Mouse (Mus musculus) right cerebral cortex, postnatal 4 days (tissue): ENCODE measurements around the gene Cln5.

ENCODE experiments used
- DNase-seq: peaks from one replicate; pipeline ENCODE4 v3.0.0-alpha.2; 2022

Cln5 gene

DNA sequence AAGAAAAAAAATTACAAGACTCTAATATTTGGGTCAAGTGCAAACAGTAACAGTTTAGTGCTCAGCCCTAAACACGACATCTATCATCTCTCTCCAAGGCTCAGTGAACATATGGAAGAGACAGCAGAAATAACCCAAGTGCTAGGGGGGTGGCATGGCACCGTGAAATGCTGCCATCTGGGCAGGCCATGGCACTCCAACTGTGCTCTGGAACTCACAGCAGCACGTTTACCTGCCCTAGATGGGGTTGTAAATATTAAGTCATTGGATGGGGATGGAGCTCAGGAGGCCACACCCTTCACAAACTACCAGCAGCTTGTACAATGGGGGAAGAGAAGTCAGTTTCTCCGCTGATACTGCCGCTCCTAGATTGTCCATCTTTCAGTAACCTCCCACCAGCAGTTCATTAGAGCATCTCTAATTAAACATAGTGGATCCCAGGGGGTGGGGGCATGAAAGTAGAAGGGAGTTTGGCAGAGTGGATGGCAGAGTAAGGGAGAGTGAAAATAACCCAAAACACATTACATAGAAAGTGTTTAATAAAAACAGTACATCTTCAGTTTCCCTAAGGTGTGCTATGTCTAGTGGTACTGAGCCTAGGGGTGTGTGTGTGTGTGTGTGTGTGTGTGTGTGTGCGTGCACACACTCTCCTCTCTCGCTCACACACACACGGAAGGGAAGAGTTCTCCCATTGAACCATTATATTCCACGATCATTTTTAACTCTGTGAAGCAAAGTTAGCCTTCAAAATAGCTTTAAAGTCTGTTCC is 9.4 kb downstream of the Cln5 start:
- DNase-seq: no peak

- DNase-seq: no peak
Observed at GRCm38 (mm10) chr14:103085840-103086533, 16.0 kb downstream of the Cln5 start.

- DNase-seq: no peak
Observed at GRCm38 (mm10) chr14:103086671-103087324, 16.8 kb downstream of the Cln5 start.

DNA sequence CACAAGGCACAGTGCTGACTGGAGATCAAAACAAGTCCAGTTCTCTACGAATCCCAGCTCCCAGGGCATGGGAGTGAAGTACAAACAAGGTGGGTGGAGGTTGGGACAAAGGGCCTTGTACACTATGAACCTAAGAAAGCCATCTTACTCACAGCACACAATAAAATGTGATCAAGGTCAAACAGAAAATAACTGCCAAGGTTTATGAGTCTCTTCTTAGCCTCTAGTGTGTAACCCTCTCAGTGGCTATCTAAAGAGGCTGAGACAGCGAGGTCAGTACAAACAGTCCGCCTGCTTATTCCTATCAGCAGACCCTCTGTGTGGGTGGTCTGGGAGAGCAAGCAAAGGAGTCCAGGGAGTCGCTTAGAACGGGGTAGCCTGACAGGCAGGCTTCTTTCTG is 17.8 kb downstream of the Cln5 start:
- no peak for DNase-seq

DNA sequence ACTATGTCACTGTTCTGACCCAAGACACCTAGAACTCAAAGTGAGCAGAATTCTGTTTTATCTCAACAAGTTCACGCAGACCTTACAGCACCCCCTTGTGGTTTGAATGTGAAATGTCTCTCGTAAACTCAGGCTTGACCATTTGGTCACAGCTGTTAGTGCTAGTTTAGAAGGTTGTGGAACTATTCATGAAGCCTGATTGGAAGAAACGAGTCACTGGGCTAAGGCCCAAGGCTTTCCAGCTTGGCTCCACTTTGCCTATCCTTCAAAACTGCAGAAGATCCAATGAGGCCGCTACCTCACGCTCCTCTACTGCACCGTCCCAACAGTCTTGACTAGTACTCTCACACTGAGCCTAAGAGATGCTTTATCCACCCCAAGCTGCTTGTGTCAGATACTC is 18.6 kb downstream of the Cln5 start:
- no peak for DNase-seq

DNA sequence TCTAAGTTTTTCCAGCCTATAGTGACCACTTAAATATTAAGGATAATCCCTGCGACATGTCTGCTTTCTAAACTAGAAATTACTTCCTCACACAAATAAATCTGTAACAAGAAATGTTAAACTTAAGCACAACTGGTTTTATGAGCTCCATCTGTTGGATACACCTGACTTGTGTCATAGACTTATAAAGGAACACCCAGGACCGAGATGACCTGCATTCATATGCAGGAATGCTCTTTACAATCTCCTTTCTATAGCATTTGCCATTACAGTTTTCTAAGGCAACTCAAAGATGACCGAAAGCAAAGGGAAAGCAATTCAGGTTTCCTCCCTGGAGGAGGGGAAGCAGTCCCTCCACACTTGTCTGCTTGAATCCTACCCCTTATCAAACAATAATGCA is 23.2 kb downstream of the Cln5 start:
- DNase-seq: no peak

GRCm38 (mm10) chr14:103093670-103094069 is 23.7 kb downstream of the Cln5 start:
- DNase-seq: no peak

DNA sequence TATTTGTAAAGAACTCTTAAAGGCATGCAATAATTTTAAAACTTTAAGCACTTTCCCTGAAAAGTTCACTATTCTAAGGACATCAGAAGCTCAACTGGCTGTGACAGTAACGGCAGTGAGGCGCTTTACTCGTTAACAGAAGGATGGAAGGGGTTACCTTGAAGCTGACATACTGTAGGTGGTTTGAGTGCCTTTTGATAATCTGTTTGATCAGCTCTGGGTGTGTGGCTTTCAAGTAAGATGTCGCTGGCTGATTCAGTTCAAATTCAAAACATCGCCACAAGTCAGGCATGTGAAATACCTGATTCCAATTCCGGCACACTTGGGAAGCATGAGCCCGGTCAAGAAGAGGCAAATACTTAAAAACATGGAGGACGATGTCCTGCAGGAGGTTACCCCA is 25.0 kb downstream of the Cln5 start:
- DNase-seq: no peak

DNA sequence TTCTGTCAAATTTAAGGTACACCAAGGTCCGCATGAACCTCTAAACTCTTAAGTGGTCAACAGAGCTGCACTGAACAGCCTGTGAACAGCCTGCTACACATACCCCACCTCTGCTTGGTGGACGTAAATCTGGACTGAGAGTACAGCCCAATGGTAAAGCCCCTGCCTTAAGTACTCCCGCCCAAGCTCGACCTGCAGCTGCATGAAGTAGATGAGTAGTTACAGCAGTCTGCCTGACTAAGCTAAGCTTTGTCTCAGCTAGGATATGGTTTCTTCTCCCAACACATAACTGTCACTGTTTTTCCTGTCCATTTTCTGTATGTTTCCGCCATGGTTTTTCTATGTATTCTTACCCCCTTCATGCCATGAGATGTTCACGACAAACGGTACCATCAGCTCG is 25.8 kb downstream of the Cln5 start:
- DNase-seq: no peak

GRCm38 (mm10) chr14:103096621-103097020 is 26.6 kb downstream of the Cln5 start:
- no peak for DNase-seq

GRCm38 (mm10) chr14:103098213-103098586 is 28.2 kb downstream of the Cln5 start:
- DNase-seq: no peak

GRCm38 (mm10) chr14:103098587-103099235 is 28.7 kb downstream of the Cln5 start:
- peak; percentile 79 for DNase-seq

DNA sequence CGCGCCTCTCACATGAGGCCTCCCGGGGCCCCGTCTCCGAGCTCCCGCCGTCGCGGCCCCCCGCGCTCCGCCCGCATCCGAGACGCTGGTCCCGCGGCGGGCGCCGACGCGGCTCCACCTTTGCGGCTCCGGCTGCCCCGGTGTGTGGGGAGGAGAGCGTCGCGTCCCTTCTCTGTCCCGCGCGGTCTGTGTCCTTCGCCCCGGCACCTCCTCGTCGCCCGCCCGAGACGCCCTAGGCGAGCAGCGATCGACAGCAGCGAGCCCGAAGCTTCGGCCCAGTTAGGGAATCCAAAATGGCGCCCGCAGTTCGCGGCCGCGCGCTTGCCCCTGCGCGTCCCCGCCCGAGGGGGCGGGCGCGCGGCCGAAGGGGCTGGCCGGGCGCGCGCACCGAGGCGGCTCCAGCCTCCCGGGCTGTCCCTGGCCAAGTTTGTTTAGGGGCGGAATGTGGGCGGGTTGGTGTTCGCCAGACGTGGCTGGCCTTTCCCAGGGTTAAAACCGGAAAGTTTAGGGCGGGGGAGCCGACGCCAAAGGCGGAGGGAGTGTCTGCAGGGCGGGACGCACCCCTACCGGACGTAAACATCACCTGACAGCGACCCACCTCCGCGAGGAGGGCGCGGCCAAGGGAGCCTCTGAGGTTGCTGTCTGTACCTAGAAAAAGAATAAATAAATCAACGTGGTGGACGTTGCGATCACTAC is 29.4 kb downstream of the Cln5 start, which contains the start of gene Fbxl3:
Gene Fbxl3 (minus strand): TSS at position 329 of the 696 bp plus-strand sequence.
- peak; percentile 82 for DNase-seq

GRCm38 (mm10) chr14:103100296-103100695 is 30.3 kb downstream of the Cln5 start:
- no peak for DNase-seq

- no peak for DNase-seq
Observed at GRCm38 (mm10) chr14:103101171-103101570, 31.2 kb downstream of the Cln5 start.

- DNase-seq: no peak
Observed at GRCm38 (mm10) chr14:103102246-103102645, 32.2 kb downstream of the Cln5 start.

DNA sequence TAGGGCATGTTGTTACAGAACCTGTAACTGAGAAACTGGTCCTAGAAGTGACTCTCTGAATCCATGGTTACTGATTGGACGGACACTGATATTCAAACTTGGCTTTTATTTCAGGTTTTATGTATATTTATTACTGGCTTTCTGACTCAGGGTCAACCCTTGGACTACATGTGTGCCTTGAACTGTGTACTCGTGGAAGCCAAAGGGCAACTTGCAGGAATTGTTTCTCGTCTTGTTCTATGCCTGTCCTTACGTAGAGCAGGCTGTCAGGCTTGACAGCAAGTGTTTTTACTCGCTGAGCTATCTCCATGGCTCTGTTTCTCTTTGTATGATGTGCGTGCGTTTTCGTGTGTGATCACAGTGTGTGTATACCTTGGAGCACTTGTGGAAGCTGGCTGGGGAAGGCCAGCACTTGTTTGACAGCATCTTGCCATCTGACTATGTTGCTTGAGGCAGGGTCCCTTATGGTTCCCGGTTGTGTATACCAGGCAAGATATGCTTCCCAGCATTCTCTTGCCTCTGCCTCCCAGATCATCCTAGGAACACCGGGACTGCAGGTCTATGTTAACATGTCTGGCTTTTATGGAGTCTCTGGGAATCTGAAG is 32.8 kb downstream of the Cln5 start:
- no peak for DNase-seq

GRCm38 (mm10) chr14:103106301-103106700 is 36.3 kb downstream of the Cln5 start:
- no peak for DNase-seq

DNA sequence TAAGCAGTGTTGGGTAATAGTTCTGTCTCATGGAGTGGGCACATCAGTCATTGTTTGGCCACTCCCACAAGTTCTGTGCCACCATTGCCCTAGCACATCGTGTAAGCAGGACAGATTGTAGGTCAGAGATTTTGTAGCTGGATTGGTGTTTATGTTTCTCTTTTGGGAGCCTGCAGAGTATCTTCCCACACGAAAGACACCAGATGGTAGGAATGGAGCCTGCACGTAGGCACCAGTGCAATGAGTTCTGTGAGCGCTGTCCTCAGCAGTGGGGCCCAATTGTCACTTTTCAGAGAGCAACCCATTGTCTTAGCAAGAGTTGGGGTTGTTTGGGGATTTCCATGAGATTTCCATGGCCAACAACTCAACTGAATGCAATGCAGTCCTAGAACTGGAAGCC is 40.0 kb downstream of the Cln5 start:
- DNase-seq: no peak

DNA sequence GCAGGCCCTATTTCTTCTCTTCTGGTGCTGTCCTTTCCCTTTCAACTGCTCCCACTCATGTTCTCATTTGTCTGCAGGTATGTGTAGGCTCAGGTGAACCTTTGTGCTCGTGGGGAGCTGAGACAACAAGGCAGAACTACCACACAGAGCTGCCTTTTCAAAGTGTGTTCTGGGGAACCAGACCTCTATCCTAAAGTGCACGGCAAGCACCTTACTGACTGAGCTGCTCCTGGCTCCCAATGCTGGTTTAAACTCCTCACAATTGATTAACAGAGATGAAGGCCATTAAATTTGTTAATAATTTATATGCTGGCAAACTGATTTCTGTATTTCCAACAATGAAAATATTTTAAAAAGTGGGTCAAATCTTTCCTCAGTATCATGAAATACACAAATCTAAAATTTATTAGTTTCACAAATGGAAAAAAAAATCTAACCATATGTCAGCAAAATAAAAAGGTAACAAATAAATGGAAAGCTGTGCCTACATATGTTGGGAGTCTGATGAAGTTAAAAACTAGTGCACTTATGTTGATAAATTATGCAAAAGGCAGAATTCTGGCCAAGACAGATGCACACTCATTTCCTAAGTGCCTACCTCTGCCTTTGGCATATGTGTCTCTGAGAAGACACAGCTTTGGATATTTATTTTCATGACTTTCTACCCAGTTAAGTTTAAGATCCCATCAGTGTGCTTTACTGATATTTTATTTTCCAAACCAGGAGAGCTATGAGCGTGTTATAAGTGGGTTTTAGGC is 42.8 kb downstream of the Cln5 start:
- DNase-seq: no peak

DNA sequence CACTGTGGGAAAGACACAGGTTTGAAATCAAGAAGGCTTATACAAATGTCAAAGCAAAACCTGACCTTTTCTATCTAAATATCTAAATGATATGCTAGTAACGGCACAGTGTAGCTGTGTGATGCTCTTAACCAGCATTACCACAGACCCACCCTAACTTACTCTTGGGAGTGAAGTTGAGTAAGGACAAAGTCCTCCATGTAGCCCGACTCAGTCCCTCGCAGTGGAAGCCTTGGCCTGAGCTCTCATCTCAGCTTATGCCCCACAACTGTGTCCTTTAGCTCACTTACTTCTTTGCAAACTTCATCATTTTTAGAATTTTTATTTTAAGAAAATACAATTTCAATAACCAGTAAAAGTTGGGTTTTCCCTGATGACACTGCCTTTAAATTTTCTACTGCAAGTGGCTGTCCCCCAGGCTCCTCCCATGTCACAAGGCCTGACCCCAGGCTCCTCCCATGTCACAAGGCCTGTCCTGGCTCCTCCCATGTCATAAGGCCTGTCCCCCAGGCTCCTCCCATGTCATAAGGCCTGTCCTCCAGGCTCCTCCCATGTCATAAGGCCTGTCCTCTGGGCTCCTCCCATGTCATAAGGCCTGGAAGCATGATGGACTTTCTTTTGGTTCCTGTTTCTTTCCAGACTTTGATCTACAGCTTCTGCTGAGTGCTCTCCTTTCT is 45.1 kb downstream of the Cln5 start:
- no peak for DNase-seq
